Mouse (Mus musculus) forebrain, embryonic 11.5 days (tissue): ENCODE data around the gene Slc10a2. TPM values are rescaled to one million over a fixed set of nuclear protein-coding genes. Genes with fewer than 3 reads are reported as not detected.
"Not testable (repeated sequence)": the region's sequence is repeated elsewhere in the genome, so short reads cannot be mapped to it uniquely, and the experiment has no call there.

Experiments used
- ATAC-seq: fragments of 200-750 bp; cut with Nextera tagmentation; replicated peaks from 2 replicates; pipeline ENCODE4 v1.8.0; 2017; ENCODE audit warnings: moderate TSS enrichment; ENCODE audit not compliant: low FRiP score
- DNase-seq: peaks from one replicate; pipeline ENCODE4 v3.0.0-alpha.2; 2017; ENCODE audit warnings: low spot score
- H3K27ac ChIP-seq: fragments of 300-500 bp; sonication (generic); 2 replicates; pipeline ENCODE4 v1.5.1; 2014; ENCODE audit warnings: low read depth, low read length
- H3K27me3 ChIP-seq: fragments of 300-500 bp; sonication (generic); 2 replicates; pipeline ENCODE4 v1.6.1; 2014; ENCODE audit warnings: mild to moderate bottlenecking, low read length, mixed read lengths; ENCODE audit not compliant: control insufficient read depth, insufficient read depth
- H3K36me3 ChIP-seq: fragments of 300-500 bp; sonication (generic); 2 replicates; pipeline ENCODE4 v1.6.1; 2014; ENCODE audit warnings: mild to moderate bottlenecking, low read length, moderate library complexity, mixed read lengths; ENCODE audit not compliant: control insufficient read depth, insufficient read depth
- H3K4me1 ChIP-seq: fragments of 300-500 bp; sonication (generic); replicated peaks from 2 replicates; pipeline ENCODE4 v1.6.1; 2014; ENCODE audit warnings: low read length, mixed read lengths; ENCODE audit not compliant: control insufficient read depth, insufficient read depth
- H3K4me2 ChIP-seq: fragments of 300-500 bp; sonication (generic); 2 replicates; pipeline ENCODE4 v1.6.1; 2014; ENCODE audit warnings: low read depth, mild to moderate bottlenecking, low read length, moderate library complexity, mixed read lengths; ENCODE audit not compliant: severe bottlenecking
- H3K4me3 ChIP-seq: fragments of 300-500 bp; sonication (generic); 2 replicates; pipeline ENCODE4 v1.5.1; 2014; ENCODE audit warnings: low read depth, low read length
- H3K9ac ChIP-seq: fragments of 300-500 bp; sonication (generic); 2 replicates; pipeline ENCODE4 v1.6.1; 2014; ENCODE audit warnings: low read length
- H3K9me3 ChIP-seq: fragments of 300-500 bp; sonication (generic); 2 replicates; pipeline ENCODE4 v1.6.1; 2016; ENCODE audit warnings: low read length, mixed read lengths; ENCODE audit not compliant: control insufficient read depth
- WGBS: fragments of 180-500 bp; shearing (Covaris S2); extraction: QIAGEN DNeasy Blood & Tissue Kit; methylation state at CpG from one replicate; pipeline ENCODE4 v1.1.7; 2014; 5-methylcytosine and 5-hydroxymethylcytosine counted together
- polyA plus RNA-seq: library from polyadenylated mRNA; unstranded; fragments of >200 nt; fragmentation: Nextera tagmentation; extraction: Ambion mirVana; gene quantifications from 2 replicates; pipeline ENCODE4 v1.2.1, GENCODE M21; 2014

Slc10a2 gene
- polyA plus RNA-seq, result not detected in 2 replicates

DNA sequence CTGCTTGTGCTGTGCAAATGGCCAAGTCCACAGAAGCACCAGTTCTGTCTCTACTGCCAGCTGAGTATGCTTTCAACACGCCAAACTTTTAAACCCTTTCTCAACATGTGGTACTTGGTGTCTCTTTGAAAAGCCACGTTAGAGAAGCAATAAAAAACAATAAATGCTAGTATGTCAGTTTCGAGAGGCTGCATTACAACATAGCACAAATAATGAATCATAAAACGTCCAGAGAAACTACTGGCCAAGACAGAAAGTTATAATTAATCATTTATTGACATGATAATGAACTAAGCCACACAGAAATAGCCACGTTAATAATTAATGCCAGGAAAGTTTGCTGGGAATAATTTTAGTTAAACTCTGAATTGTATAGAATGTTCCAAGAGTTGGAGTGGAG lies at the start of gene Slc10a2:
Gene Slc10a2, minus strand, starts transcription at position 166 of the 400 bp plus-strand sequence.
- Histone ChIP-seq H3K9ac (no peak within 1 kb of the TSS), H3K4me1 (no peaks in the 10 kb centered on the region), H3K4me3 (no peak within 1 kb of the TSS), H3K4me2 (no peak within 1 kb of the TSS), H3K27me3 (no peaks in the 10 kb centered on the region), H3K9me3 (no peaks in the 10 kb centered on the region), H3K36me3 (no peaks in the 10 kb centered on the region), H3K27ac (no peak within 1 kb of the TSS)
- 75% methylated on average over 5 of the region's 5 CpGs for WGBS
- ATAC-seq (no peak), DNase-seq (no peak)

DNA sequence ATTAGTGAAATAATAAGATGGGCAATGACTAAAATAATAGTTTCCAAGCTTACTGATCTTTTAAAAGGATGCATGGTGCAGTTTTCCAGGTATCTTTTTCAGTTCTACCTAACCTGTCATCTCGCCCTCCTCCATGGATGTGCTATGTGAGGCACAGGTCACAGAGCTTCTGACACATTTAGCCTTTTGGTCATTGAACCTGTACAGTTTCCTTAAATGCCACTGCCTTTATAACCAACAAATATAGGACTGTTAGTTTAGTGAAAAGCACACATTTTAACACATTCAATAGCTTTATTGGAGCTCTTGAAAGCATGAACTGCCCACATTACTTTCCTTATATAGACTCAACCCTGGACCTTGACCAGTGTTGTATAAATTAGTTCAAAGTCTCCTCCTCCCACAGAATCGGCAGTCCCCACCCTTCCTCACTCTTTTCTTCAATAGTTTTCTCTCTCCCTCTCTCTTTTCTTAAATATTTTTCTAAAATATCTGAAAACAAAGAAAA lies 24.2 kb upstream of the Slc10a2 start:
- no peak for ATAC-seq
- H3K9me3 ChIP-seq, result no peaks in the 10 kb centered on the region
- no peaks in the 10 kb centered on the region for H3K36me3 ChIP-seq
- H3K9ac ChIP-seq, result no peak overlapping the region
- H3K27ac ChIP-seq, result no peak overlapping the region
- no peak overlapping the region for H3K4me3 ChIP-seq
- DNase-seq, result no peak
- H3K27me3 ChIP-seq, result no peaks in the 10 kb centered on the region
- no peak overlapping the region for H3K4me2 ChIP-seq
- H3K4me1 ChIP-seq, result no peaks in the 10 kb centered on the region
- WGBS, result 83% methylated on average over 2 of the region's 2 CpGs

DNA sequence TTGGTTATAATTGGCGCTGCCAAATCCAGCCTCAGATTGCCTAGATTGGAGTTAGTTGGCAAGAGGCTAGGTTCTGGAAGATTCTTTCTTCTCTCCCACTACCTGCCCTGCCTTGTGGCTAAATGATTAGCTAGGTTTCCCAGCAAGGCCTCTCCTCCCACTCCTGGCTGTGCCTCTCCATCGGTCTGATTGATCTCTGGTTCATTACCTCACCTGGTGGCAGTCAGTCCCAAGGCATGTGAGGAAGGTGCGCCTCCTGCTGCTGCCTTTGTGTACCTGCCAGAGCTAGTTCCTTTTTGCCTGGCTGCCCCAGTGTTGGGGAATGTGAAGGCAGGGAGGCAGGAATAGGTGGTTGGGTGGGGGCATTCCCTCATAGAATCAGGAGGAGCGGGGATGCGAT lies 1.7 kb upstream of the Slc10a2 start:
- Histone ChIP-seq H3K4me1 (no peaks in the 10 kb centered on the region), H3K36me3 (no peaks in the 10 kb centered on the region), H3K9me3 (no peaks in the 10 kb centered on the region), H3K9ac (no peak overlapping the region), H3K4me2 (no peak overlapping the region), H3K4me3 (no peak overlapping the region), H3K27ac (no peak overlapping the region), H3K27me3 (no peaks in the 10 kb centered on the region)
- WGBS, result 75% methylated on average over 5 of the region's 5 CpGs
- DNase-seq, result no peak
- no peak for ATAC-seq

DNA sequence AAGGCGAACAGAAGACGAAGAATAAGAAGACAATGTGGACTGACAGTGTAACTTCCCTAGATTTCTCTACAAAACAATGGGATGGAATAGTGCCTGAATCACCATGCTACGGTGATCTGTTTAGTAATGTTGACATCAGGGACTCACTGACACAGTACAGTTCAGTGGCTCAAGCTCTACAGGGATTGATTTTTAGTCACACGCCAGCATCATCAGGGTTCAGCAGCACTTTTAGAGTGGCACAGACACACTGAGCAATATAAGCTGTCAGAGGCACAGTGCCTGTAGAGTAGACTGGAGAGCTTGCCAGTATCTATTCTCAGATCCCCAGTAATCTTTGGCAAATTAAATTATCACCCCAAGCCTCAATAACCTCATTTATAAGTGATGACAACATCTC lies 9.8 kb downstream of the Slc10a2 start:
- Histone ChIP-seq H3K4me1 (no peaks in the 10 kb centered on the region), H3K9ac (no peak overlapping the region), H3K9me3 (no peaks in the 10 kb centered on the region), H3K4me3 (no peak overlapping the region), H3K36me3 (no peaks in the 10 kb centered on the region), H3K27ac (no peak overlapping the region), H3K4me2 (no peak overlapping the region), H3K27me3 (no peaks in the 10 kb centered on the region)
- WGBS, result 81% methylated on average over 4 of the region's 4 CpGs
- ATAC-seq (no peak), DNase-seq (no peak)

DNA sequence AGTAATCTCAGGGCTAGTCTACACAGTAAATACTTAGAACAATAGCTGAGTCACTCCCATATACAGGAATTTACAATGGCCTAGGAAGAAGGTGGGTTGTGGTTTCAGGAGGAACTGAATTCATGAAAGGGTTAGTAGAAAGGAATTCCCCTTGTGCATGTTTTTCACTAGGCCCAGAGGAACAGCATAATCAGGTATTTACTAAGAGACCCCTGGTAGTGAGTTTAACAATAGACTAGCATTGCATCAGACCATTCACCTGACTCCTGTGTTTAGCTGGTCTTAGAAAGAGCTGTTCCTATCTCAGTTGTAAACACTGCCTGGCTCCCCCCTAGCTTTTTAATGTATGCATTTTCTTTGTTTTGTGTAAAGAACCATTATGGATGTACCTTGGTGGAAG lies 11.2 kb downstream of the Slc10a2 start:
- not testable (repeated sequence) for H3K4me3 ChIP-seq, H3K9ac ChIP-seq, DNase-seq, ATAC-seq, H3K9me3 ChIP-seq, H3K4me2 ChIP-seq, H3K27me3 ChIP-seq, H3K36me3 ChIP-seq, H3K4me1 ChIP-seq, H3K27ac ChIP-seq

DNA sequence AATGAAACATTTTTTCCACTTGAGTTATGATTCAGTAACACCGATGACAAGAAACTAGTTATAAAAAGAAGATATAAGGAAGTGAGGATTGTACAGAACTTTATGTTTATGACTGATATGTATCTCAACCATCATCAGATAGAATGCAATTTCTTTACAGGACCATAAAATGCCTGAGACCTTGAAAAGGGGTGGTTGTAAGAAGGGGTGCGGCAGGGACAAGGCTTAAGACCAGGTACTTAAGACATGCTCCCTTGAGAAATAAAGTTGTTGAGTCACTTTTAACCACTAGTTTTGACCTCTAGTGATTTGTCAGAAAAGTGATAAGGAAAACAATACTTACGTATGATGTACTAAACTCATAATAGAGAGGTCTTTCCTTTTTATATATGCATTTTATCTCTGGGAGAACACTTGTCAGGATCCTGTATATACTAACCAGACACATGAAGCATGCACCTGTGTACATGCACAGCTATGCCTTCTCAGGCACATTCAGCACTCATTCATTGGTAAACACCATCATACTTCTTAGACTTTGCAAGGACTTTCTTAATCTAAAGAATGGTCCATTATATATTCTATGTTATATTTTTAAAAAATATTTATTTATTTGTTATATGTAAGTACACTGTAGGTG lies 31.4 kb downstream of the Slc10a2 start:
- ATAC-seq (no peak), DNase-seq (no peak)
- H3K4me3 ChIP-seq, result no peak overlapping the region
- H3K9ac ChIP-seq, result no peak overlapping the region
- no peak overlapping the region for H3K27ac ChIP-seq
- H3K27me3 ChIP-seq, result no peaks in the 10 kb centered on the region
- no peaks in the 10 kb centered on the region for H3K9me3 ChIP-seq
- no peak overlapping the region for H3K4me2 ChIP-seq
- no peaks in the 10 kb centered on the region for H3K4me1 ChIP-seq
- H3K36me3 ChIP-seq, result no peaks in the 10 kb centered on the region
- WGBS, result 90% methylated on average over 3 of the region's 3 CpGs

DNA sequence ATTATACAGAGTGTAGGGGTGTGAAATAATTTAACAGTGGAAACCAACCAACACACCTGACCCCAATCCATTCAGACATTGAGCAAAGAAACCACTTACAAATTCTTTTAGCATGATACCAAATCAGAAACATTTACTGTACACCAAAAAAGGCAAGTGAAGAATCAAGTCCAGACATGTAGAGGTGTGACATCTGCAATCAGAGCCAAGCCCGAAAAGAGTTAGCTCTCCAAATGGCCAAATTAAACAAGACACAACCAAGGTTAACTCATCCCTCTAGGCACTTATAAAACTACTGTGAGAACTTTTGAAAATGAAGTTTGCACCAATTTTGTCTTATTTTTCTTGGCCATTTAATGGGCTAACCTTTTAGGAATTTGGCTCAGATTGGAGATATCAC lies 46.3 kb downstream of the Slc10a2 start:
- Histone ChIP-seq H3K4me3 (no peak overlapping the region), H3K4me2 (no peak overlapping the region), H3K27me3 (no peaks in the 10 kb centered on the region), H3K27ac (no peak overlapping the region), H3K36me3 (no peaks in the 10 kb centered on the region), H3K9me3 (no peaks in the 10 kb centered on the region), H3K9ac (no peak overlapping the region), H3K4me1 (no peaks in the 10 kb centered on the region)
- ATAC-seq (no peak), DNase-seq (no peak)
- WGBS, result 95% methylated on average over 1 of the region's 1 CpGs

DNA sequence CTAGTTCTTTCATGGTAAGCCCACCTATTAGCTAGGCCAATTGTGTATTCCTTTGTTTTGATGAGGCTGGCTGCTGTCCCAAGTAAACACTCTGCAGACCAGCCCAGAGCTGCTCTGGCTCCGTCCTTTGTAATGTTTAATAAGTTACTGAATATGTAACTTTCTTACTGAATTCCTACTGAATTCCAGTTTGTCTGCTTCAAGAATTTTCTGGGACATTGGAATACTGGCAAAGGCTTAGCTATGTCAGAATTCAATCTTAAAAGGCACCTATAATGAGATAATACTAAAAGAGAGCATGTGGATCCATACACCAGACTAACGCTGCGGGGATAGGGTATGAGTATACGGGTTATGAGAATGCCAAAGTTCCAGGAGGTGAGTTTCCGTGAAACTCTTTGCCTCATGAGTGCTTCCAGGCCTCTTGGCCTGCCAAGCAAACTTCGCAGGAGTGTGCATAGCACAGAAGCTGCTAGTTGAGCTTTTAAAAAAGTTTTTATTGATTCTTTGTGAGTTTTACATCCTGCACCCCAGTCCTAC lies 60.7 kb downstream of the Slc10a2 start:
- not testable (repeated sequence) for H3K27me3 ChIP-seq, ATAC-seq, DNase-seq, H3K27ac ChIP-seq, H3K9me3 ChIP-seq, H3K4me2 ChIP-seq, H3K4me1 ChIP-seq, H3K9ac ChIP-seq, H3K36me3 ChIP-seq, H3K4me3 ChIP-seq
- WGBS, result 89% methylated on average over 6 of the region's 6 CpGs
